Mouse (Mus musculus): Measurements from ENCODE around the gene Myo6. TPM values are rescaled to one million over a fixed set of nuclear protein-coding genes. Genes with fewer than 3 reads are reported as not detected.
A peak's percentile ranks its signal among the peaks of the same experiment; 100 is the strongest.

The Myo6 gene
- polyA plus RNA-seq, 1 experiment from 2014 or later, result 12.8 TPM

GRCm38 (mm10) chr9:80213428-80213827, 48.6 kb downstream of the Myo6 start:
- no peak for ATAC-seq (replicated peaks)
- no peak overlapping the region for H3K27ac ChIP-seq (replicated peaks)
- H3K4me3 ChIP-seq, result no peak overlapping the region
- H3K9ac ChIP-seq (replicated peaks), result no peak overlapping the region
- no peaks in the 10 kb centered on the region for H3K27me3 ChIP-seq
- whole genome bisulfite sequencing, result 89% methylated on average over 2 of the region's 2 CpGs
- H3K4me1 ChIP-seq, result 0 out of 2 replicates have a peak, but pooled peaks cover under 1% of the 10 kb centered on the region
- no peaks in the 10 kb centered on the region for H3K9me3 ChIP-seq
- no peaks in the 10 kb centered on the region for H3K36me3 ChIP-seq
- no peak overlapping the region for H3K4me2 ChIP-seq (replicated peaks)

DNA sequence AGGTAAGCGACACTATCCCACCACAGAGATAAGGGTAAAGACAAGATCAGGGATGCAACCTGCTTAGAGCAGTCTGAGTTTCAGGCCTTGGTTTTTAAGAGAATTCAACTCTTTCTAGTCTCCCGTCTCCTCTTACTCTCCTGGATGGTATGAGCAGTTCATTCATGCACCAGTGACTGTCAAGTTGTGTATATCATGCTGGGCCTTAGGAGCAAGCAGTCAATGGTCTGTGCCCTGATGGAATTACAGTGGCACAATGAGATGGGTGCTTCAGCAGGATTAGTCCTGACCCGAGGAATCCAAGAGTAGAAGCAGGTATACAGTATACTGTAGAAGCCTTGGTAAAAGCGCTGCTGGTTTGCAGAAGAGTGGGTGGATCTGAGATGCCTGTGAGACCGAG, 50.7 kb downstream of the Myo6 start:
- Histone ChIP-seq H3K4me1 (0 out of 2 replicates have a peak, but pooled peaks cover 7% of the 10 kb centered on the region), H3K36me3 (no peaks in the 10 kb centered on the region), H3K9me3 (no peaks in the 10 kb centered on the region), H3K4me2 (replicated peaks) (no peak overlapping the region), H3K27me3 (no peaks in the 10 kb centered on the region), H3K4me3 (no peak overlapping the region), H3K27ac (replicated peaks) (no peak overlapping the region), H3K9ac (replicated peaks) (no peak overlapping the region)
- ATAC-seq (replicated peaks), result no peak
- 85% methylated on average over 5 of the region's 5 CpGs for WGBS

GRCm38 (mm10) chr9:80216786-80217501, 52.1 kb downstream of the Myo6 start:
- Histone ChIP-seq H3K4me2 (replicated peaks) (no peak overlapping the region), H3K9me3 (no peaks in the 10 kb centered on the region), H3K4me1 (0 out of 2 replicates have a peak, but pooled peaks cover 7% of the 10 kb centered on the region), H3K27ac (replicated peaks) (no peak overlapping the region), H3K9ac (replicated peaks) (no peak overlapping the region), H3K27me3 (no peaks in the 10 kb centered on the region), H3K36me3 (no peaks in the 10 kb centered on the region), H3K4me3 (no peak overlapping the region)
- WGBS, result 71% methylated on average over 16 of the region's 16 CpGs
- ATAC-seq (replicated peaks), result no peak

GRCm38 (mm10) chr9:80218718-80219117, 53.9 kb downstream of the Myo6 start:
- 23% methylated on average over 6 of the region's 6 CpGs for WGBS
- no peaks in the 10 kb centered on the region for H3K9me3 ChIP-seq
- H3K9ac ChIP-seq (replicated peaks), result no peak overlapping the region
- no peak overlapping the region for H3K4me2 ChIP-seq (replicated peaks)
- no peak overlapping the region for H3K27ac ChIP-seq (replicated peaks)
- H3K27me3 ChIP-seq, result no peaks in the 10 kb centered on the region
- H3K36me3 ChIP-seq, result no peaks in the 10 kb centered on the region
- no peak overlapping the region for H3K4me3 ChIP-seq
- peak; percentile 42; the same call in 1 of the 2 replicates for ATAC-seq (replicated peaks)
- H3K4me1 ChIP-seq, result 0 out of 2 replicates have a peak, but pooled peaks cover 7% of the 10 kb centered on the region

DNA sequence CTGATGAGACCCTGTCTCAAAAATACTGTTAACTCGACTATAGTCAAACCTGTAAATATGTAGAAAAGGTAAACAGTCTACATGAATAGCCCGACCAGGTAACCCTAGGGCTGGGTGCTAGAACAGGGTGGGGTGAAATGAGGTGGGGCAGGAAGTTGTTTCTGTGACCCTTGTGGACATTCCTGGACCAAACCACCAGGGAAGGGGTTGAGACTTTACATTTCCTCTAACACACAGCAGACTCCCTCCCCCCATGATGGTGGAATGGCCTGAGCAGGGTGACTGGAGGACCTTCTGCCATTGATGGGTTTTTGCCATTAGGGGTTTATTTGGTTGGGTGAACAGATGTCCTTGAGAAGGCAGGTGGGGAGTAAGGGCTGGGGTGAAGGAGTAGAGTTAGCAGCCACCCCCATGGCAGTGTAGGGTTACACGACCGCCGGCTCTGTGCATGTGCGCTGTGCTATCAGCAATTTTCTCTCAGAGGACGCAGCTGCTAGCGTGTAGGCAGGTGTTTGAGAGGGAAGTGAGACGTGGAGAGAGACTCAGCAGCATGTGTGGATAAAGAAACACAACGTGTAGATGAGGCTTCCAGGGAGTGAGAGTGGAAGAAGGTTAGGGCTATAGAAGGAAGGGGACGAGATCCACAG, 59.3 kb downstream of the Myo6 start:
- H3K4me2 ChIP-seq (replicated peaks), result no peak overlapping the region
- WGBS, result 86% methylated on average over 11 of the region's 11 CpGs
- peaks cover 14% of the 10 kb centered on the region for H3K4me1 ChIP-seq
- ATAC-seq (replicated peaks), result no peak
- H3K4me3 ChIP-seq, result no peak overlapping the region
- no peak overlapping the region for H3K27ac ChIP-seq (replicated peaks)
- H3K27me3 ChIP-seq, result no peaks in the 10 kb centered on the region
- no peaks in the 10 kb centered on the region for H3K9me3 ChIP-seq
- no peaks in the 10 kb centered on the region for H3K36me3 ChIP-seq
- H3K9ac ChIP-seq (replicated peaks), result no peak overlapping the region

GRCm38 (mm10) chr9:80226579-80227325, 61.9 kb downstream of the Myo6 start:
- WGBS, result 25% methylated on average over 5 of the region's 5 CpGs
- ATAC-seq (replicated peaks), result peak; percentile 87
- Histone ChIP-seq H3K27me3 (no peaks in the 10 kb centered on the region), H3K4me2 (replicated peaks) (no peak overlapping the region), H3K9me3 (no peaks in the 10 kb centered on the region), H3K27ac (replicated peaks) (no peak overlapping the region; the same call in 1 of the 2 replicates), H3K4me1 (peaks cover 14% of the 10 kb centered on the region), H3K9ac (replicated peaks) (no peak overlapping the region), H3K36me3 (no peaks in the 10 kb centered on the region), H3K4me3 (no peak overlapping the region)

DNA sequence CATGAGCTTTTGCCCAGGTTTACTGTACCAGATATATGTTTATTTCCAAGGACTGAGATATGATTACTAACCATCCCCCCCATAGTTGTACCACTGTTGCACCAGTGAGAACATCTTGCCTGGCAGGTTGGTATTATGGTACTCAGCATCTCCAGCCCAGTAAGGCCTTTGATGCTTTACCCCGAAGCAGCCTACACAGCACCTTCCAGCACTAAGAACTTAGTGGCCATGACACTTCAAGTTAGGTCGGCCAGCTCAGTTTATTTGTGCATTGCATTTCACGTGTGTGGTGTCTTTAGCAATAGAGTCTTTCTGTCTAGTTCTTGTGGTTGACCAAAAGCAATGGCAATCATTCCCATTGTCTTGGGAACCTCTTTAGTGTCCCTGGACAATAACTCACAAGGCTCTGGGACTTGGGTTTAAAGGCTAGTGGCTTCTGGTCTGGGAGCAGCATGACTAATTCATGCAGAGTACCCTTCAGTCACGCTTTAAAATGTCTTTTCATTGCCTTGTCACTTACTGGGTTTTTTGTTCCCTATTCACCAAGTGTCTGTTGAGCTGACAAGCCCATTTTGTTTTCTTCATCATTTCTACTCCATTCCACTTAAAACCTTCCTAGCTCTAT, 69.1 kb downstream of the Myo6 start:
- Histone ChIP-seq H3K4me1 (no peaks in the 10 kb centered on the region), H3K9ac (replicated peaks) (no peak overlapping the region), H3K9me3 (no peaks in the 10 kb centered on the region), H3K36me3 (no peaks in the 10 kb centered on the region), H3K27me3 (no peaks in the 10 kb centered on the region), H3K4me2 (replicated peaks) (no peak overlapping the region), H3K4me3 (no peak overlapping the region), H3K27ac (replicated peaks) (no peak overlapping the region)
- no peak for ATAC-seq (replicated peaks)
- WGBS, result 53% methylated on average over 4 of the region's 4 CpGs

GRCm38 (mm10) chr9:80237184-80237799, 72.5 kb downstream of the Myo6 start:
- H3K27ac ChIP-seq (replicated peaks), result no peak overlapping the region
- H3K27me3 ChIP-seq, result no peaks in the 10 kb centered on the region
- no peaks in the 10 kb centered on the region for H3K36me3 ChIP-seq
- no peak overlapping the region for H3K4me3 ChIP-seq
- WGBS, result 90% methylated on average over 1 of the region's 1 CpGs
- no peaks in the 10 kb centered on the region for H3K4me1 ChIP-seq
- no peak overlapping the region for H3K9ac ChIP-seq (replicated peaks)
- H3K9me3 ChIP-seq, result peaks cover 5% of the 10 kb centered on the region; the same call in 1 of the 2 replicates
- H3K4me2 ChIP-seq (replicated peaks), result no peak overlapping the region
- ATAC-seq (replicated peaks), result no peak

DNA sequence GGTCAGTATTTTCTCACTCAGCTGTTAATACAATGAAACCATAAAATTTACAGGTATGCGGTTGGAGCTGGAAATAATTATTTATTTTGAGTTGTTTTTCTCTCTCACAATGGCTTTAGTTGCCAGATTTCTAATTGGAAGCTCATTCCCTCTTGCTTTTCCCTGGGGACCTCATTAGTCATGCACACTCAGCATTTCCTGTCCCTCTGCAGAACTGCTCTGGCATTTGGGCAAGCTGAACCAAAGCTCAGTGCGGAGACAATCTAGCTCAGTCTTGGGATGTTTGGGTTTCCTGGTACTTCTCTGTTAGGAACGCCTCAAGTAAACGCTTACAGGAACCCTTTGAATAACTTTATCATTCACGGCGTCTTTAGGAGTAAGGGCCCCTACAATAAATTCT, 76.9 kb downstream of the Myo6 start:
- no peak for ATAC-seq (replicated peaks)
- WGBS, result 82% methylated on average over 6 of the region's 6 CpGs
- Histone ChIP-seq H3K36me3 (no peaks in the 10 kb centered on the region), H3K9ac (replicated peaks) (no peak overlapping the region), H3K27ac (replicated peaks) (no peak overlapping the region), H3K9me3 (peaks cover 5% of the 10 kb centered on the region; the same call in 1 of the 2 replicates), H3K4me1 (no peaks in the 10 kb centered on the region), H3K27me3 (no peaks in the 10 kb centered on the region), H3K4me3 (no peak overlapping the region), H3K4me2 (replicated peaks) (no peak overlapping the region)

GRCm38 (mm10) chr9:80252146-80252545, 87.3 kb downstream of the Myo6 start:
- 93% methylated on average over 10 of the region's 10 CpGs for WGBS
- Histone ChIP-seq H3K27ac (replicated peaks) (no peak overlapping the region), H3K4me2 (replicated peaks) (no peak overlapping the region), H3K36me3 (no peaks in the 10 kb centered on the region), H3K9ac (replicated peaks) (no peak overlapping the region), H3K4me1 (no peaks in the 10 kb centered on the region), H3K9me3 (no peaks in the 10 kb centered on the region), H3K27me3 (no peaks in the 10 kb centered on the region), H3K4me3 (no peak overlapping the region)
- ATAC-seq (replicated peaks), result no peak

GRCm38 (mm10) chr9:80253241-80253640, 88.4 kb downstream of the Myo6 start:
- WGBS, result 88% methylated on average over 9 of the region's 9 CpGs
- Histone ChIP-seq H3K9ac (replicated peaks) (no peak overlapping the region), H3K4me2 (replicated peaks) (no peak overlapping the region), H3K27ac (replicated peaks) (no peak overlapping the region), H3K9me3 (no peaks in the 10 kb centered on the region), H3K36me3 (no peaks in the 10 kb centered on the region), H3K4me1 (no peaks in the 10 kb centered on the region), H3K4me3 (no peak overlapping the region), H3K27me3 (no peaks in the 10 kb centered on the region)
- ATAC-seq (replicated peaks), result no peak
